Mouse (Mus musculus): ENCODE data around the gene Ttyh3. TPM values are rescaled to one million over a fixed set of nuclear protein-coding genes. Genes with fewer than 3 reads are reported as not detected.

Gene Ttyh3
- polyA plus RNA-seq, 1 experiment from 2014 or later = 56.0 TPM

- Histone ChIP-seq H3K9me3 (replicated peaks; ENCODE audit: control insufficient read depth, low read length, poor library complexity, severe bottlenecking) (no peaks in the 10 kb centered on the region), H3K4me2 (ENCODE audit: low read length) (no peak overlapping the region), H3K4me3 (ENCODE audit: low read depth, low read length) (no peak overlapping the region), H3K4me1 (ENCODE audit: control insufficient read depth, insufficient read depth, low read length) (peaks cover 9% of the 10 kb centered on the region), H3K27me3 (ENCODE audit: control insufficient read depth, insufficient read depth, low read depth, low read length) (no peaks in the 10 kb centered on the region), H3K9ac (ENCODE audit: low read depth, low read length) (no peak overlapping the region), H3K36me3 (ENCODE audit: control insufficient read depth, insufficient read depth, low read length) (peaks cover 7% of the 10 kb centered on the region), H3K27ac (ENCODE audit: low read length) (no peak overlapping the region)
- no peak for ATAC-seq
- WGBS = 81% methylated on average over 5 of the region's 5 CpGs
These were observed 31.1 kb downstream of the Ttyh3 start for GRCm38 (mm10) chr5:140617714-140618113.

GRCm38 (mm10) chr5:140616691-140617090, 32.1 kb downstream of the Ttyh3 start:
- 69% methylated on average over 9 of the region's 9 CpGs for WGBS
- no peak for ATAC-seq

GRCm38 (mm10) chr5:140616110-140616503, 32.7 kb downstream of the Ttyh3 start:
- Histone ChIP-seq H3K4me3 (ENCODE audit: low read depth, low read length) (no peak overlapping the region), H3K9me3 (replicated peaks; ENCODE audit: control insufficient read depth, low read length, poor library complexity, severe bottlenecking) (no peaks in the 10 kb centered on the region), H3K4me1 (ENCODE audit: control insufficient read depth, insufficient read depth, low read length) (peaks cover 14% of the 10 kb centered on the region), H3K27ac (ENCODE audit: low read length) (no peak overlapping the region), H3K27me3 (ENCODE audit: control insufficient read depth, insufficient read depth, low read depth, low read length) (no peaks in the 10 kb centered on the region), H3K4me2 (ENCODE audit: low read length) (no peak overlapping the region), H3K9ac (ENCODE audit: low read depth, low read length) (no peak overlapping the region), H3K36me3 (ENCODE audit: control insufficient read depth, insufficient read depth, low read length) (no peaks in the 10 kb centered on the region)
- WGBS = 86% methylated on average over 6 of the region's 6 CpGs
- ATAC-seq = no peak

More at GRCm38 (mm10) chr5:140616691-140617090, 32.1 kb downstream of the Ttyh3 start:
- Histone ChIP-seq H3K27ac (ENCODE audit: low read length) (no peak overlapping the region), H3K36me3 (ENCODE audit: control insufficient read depth, insufficient read depth, low read length) (no peaks in the 10 kb centered on the region), H3K4me2 (ENCODE audit: low read length) (no peak overlapping the region), H3K9ac (ENCODE audit: low read depth, low read length) (peak overlapping the region; percentile 25; the same call in 1 of the 2 replicates), H3K9me3 (replicated peaks; ENCODE audit: control insufficient read depth, low read length, poor library complexity, severe bottlenecking) (no peaks in the 10 kb centered on the region), H3K4me3 (ENCODE audit: low read depth, low read length) (no peak overlapping the region), H3K4me1 (ENCODE audit: control insufficient read depth, insufficient read depth, low read length) (peaks cover 9% of the 10 kb centered on the region), H3K27me3 (ENCODE audit: control insufficient read depth, insufficient read depth, low read depth, low read length) (no peaks in the 10 kb centered on the region)

DNA sequence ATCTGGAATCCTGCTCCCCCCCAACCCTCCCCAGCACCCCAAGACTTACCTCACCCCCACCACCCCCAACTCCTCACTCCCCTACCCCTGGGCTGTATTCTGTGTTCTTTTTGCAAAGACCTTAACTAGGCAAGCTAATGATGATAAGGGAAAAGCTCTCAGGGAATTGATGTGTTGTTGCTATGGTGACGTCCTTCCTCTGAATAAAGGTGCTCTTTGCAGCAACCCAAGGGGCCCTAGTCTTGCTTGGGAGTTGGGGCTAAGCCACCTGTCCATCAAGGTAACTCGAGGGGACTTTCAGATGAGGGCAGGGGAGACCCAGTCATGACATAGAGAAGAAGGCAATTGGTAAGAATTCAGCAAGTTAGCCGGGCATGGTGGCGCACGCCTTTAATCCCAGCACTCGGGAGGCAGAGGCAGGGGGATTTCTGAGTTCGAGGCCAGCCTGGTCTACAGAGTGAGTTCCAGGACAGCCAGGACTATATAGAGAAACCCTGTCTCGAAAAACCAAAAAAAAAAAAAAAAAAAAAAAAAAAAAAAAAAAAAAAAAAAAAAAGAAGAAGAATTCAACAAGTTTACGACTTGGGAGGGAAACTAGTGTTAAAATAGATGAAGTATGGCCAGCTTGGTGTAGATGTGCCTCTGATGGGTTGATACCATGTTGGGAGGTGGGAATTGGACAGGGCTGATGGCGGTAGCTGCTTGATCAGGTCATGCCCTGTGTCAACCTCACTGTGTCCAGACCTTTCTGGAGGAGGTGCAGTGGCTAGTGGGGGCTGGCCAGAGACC, 33.3 kb downstream of the Ttyh3 start:
- no peak for ATAC-seq
- no peak overlapping the region for H3K4me2 ChIP-seq (ENCODE audit: low read length)
- no peak overlapping the region for H3K4me3 ChIP-seq (ENCODE audit: low read depth, low read length)
- H3K9ac ChIP-seq (ENCODE audit: low read depth, low read length) = no peak overlapping the region
- WGBS = 72% methylated on average over 9 of the region's 10 CpGs
- no peaks in the 10 kb centered on the region for H3K36me3 ChIP-seq (ENCODE audit: control insufficient read depth, insufficient read depth, low read length)
- peaks cover 20% of the 10 kb centered on the region for H3K4me1 ChIP-seq (ENCODE audit: control insufficient read depth, insufficient read depth, low read length)
- H3K27me3 ChIP-seq (ENCODE audit: control insufficient read depth, insufficient read depth, low read depth, low read length) = no peaks in the 10 kb centered on the region
- 0 out of 2 replicates have a peak overlapping the region, but pooled peaks have one; percentile 4 for H3K27ac ChIP-seq (ENCODE audit: low read length)
- H3K9me3 ChIP-seq (replicated peaks; ENCODE audit: control insufficient read depth, low read length, poor library complexity, severe bottlenecking) = no peaks in the 10 kb centered on the region

- ATAC-seq = no peak
These were observed 34.0 kb downstream of the Ttyh3 start for GRCm38 (mm10) chr5:140614837-140615236.

GRCm38 (mm10) chr5:140614141-140614540, 34.7 kb downstream of the Ttyh3 start:
- Histone ChIP-seq H3K4me1 (ENCODE audit: control insufficient read depth, insufficient read depth, low read length) (peaks cover 23% of the 10 kb centered on the region), H3K4me2 (ENCODE audit: low read length) (no peak overlapping the region), H3K36me3 (ENCODE audit: control insufficient read depth, insufficient read depth, low read length) (no peaks in the 10 kb centered on the region), H3K27me3 (ENCODE audit: control insufficient read depth, insufficient read depth, low read depth, low read length) (no peaks in the 10 kb centered on the region), H3K9ac (ENCODE audit: low read depth, low read length) (no peak overlapping the region), H3K27ac (ENCODE audit: low read length) (no peak overlapping the region), H3K4me3 (ENCODE audit: low read depth, low read length) (no peak overlapping the region), H3K9me3 (replicated peaks; ENCODE audit: control insufficient read depth, low read length, poor library complexity, severe bottlenecking) (no peaks in the 10 kb centered on the region)
- no peak for ATAC-seq
- WGBS = 95% methylated on average over 10 of the region's 10 CpGs

More at GRCm38 (mm10) chr5:140614837-140615236, 34.0 kb downstream of the Ttyh3 start:
- Histone ChIP-seq H3K9ac (ENCODE audit: low read depth, low read length) (no peak overlapping the region), H3K4me1 (ENCODE audit: control insufficient read depth, insufficient read depth, low read length) (peaks cover 23% of the 10 kb centered on the region), H3K9me3 (replicated peaks; ENCODE audit: control insufficient read depth, low read length, poor library complexity, severe bottlenecking) (no peaks in the 10 kb centered on the region), H3K4me2 (ENCODE audit: low read length) (no peak overlapping the region), H3K27ac (ENCODE audit: low read length) (0 out of 2 replicates have a peak overlapping the region, but pooled peaks have one; percentile 10), H3K36me3 (ENCODE audit: control insufficient read depth, insufficient read depth, low read length) (no peaks in the 10 kb centered on the region), H3K27me3 (ENCODE audit: control insufficient read depth, insufficient read depth, low read depth, low read length) (no peaks in the 10 kb centered on the region), H3K4me3 (ENCODE audit: low read depth, low read length) (no peak overlapping the region)
- 95% methylated on average over 4 of the region's 4 CpGs for WGBS

DNA sequence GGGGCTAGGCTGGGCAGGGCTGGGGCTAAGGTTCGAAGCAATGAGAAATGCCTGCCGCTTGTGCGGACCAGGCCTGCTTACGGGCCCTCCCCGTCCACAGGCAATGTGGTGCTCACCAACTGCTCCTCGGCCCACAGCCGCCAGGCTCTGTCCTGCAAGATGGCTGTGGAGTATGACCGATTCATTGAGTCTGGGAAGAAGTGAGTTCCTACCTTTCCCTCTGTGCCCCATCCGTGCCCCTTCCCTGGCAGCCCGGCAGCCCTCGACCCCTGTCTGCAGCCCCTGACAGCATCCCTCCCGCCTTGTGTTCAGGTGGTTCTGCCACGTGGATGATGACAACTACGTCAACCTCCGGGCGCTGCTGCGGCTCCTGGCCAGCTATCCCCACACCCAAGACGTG, 36.6 kb downstream of the Ttyh3 start:
- no peak overlapping the region for H3K27ac ChIP-seq (ENCODE audit: low read length)
- 16% methylated on average over 18 of the region's 18 CpGs for WGBS
- H3K9me3 ChIP-seq (replicated peaks; ENCODE audit: control insufficient read depth, low read length, poor library complexity, severe bottlenecking) = no peaks in the 10 kb centered on the region
- peaks cover 33% of the 10 kb centered on the region for H3K4me1 ChIP-seq (ENCODE audit: control insufficient read depth, insufficient read depth, low read length)
- 0 out of 2 replicates have a peak overlapping the region, but pooled peaks have one; percentile 17 for H3K4me3 ChIP-seq (ENCODE audit: low read depth, low read length)
- H3K27me3 ChIP-seq (ENCODE audit: control insufficient read depth, insufficient read depth, low read depth, low read length) = peaks cover 3% of the 10 kb centered on the region; the same call in 1 of the 2 replicates
- peak overlapping the region; percentile 70; the same call in 1 of the 2 replicates for H3K9ac ChIP-seq (ENCODE audit: low read depth, low read length)
- no peaks in the 10 kb centered on the region for H3K36me3 ChIP-seq (ENCODE audit: control insufficient read depth, insufficient read depth, low read length)
- peak overlapping the region; percentile 52 for H3K4me2 ChIP-seq (ENCODE audit: low read length)
- ATAC-seq = no peak

DNA sequence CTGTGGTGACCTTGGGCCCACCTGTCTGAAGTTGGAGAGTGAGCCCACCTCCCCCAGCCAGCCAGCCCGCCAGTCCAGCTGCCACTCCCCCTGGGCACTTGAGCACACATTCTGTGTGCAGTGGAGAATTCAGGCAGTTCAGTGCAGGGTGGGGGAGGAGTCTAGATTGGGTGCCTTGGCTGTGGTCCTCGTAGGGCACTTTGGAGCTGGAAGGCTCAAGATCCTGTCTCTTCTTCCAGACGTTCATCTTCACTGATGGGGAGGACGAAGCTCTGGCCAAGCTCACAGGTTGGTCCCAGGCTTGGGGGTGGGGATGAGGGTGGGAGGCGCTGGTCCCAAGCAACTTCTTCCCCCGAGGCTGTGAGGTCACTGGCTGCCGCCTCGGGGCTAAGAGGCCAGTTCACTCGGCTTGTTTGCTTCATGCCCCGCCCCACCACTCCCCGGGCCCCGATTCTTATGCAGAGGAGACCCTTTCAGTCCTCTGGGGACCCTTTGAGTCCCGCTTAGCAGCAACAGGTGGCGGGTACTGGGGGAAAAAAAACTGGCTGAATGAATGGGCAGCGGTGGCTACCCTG, 37.1 kb downstream of the Ttyh3 start:
- peaks cover 5% of the 10 kb centered on the region for H3K27me3 ChIP-seq (ENCODE audit: control insufficient read depth, insufficient read depth, low read depth, low read length)
- H3K36me3 ChIP-seq (ENCODE audit: control insufficient read depth, insufficient read depth, low read length) = no peaks in the 10 kb centered on the region
- peak overlapping the region; percentile 52 for H3K4me2 ChIP-seq (ENCODE audit: low read length)
- WGBS = 9% methylated on average over 15 of the region's 15 CpGs
- no peaks in the 10 kb centered on the region for H3K9me3 ChIP-seq (replicated peaks; ENCODE audit: control insufficient read depth, low read length, poor library complexity, severe bottlenecking)
- peak overlapping the region; percentile 83 for H3K27ac ChIP-seq (ENCODE audit: low read length)
- H3K4me1 ChIP-seq (ENCODE audit: control insufficient read depth, insufficient read depth, low read length) = peaks cover 38% of the 10 kb centered on the region
- H3K9ac ChIP-seq (ENCODE audit: low read depth, low read length) = peak overlapping the region; percentile 70
- no peak for ATAC-seq
- H3K4me3 ChIP-seq (ENCODE audit: low read depth, low read length) = peak overlapping the region; percentile 17

GRCm38 (mm10) chr5:140611021-140611583, 37.7 kb downstream of the Ttyh3 start:
- H3K27me3 ChIP-seq (ENCODE audit: control insufficient read depth, insufficient read depth, low read depth, low read length) = peaks cover 8% of the 10 kb centered on the region
- peaks cover 44% of the 10 kb centered on the region for H3K4me1 ChIP-seq (ENCODE audit: control insufficient read depth, insufficient read depth, low read length)
- H3K4me2 ChIP-seq (ENCODE audit: low read length) = peak overlapping the region; percentile 52
- peak overlapping the region; percentile 56 for H3K4me3 ChIP-seq (ENCODE audit: low read depth, low read length)
- no peaks in the 10 kb centered on the region for H3K36me3 ChIP-seq (ENCODE audit: control insufficient read depth, insufficient read depth, low read length)
- peak overlapping the region; percentile 83 for H3K27ac ChIP-seq (ENCODE audit: low read length)
- 6% methylated on average over 21 of the region's 21 CpGs for WGBS
- H3K9me3 ChIP-seq (replicated peaks; ENCODE audit: control insufficient read depth, low read length, poor library complexity, severe bottlenecking) = no peaks in the 10 kb centered on the region
- ATAC-seq = peak; percentile 40
- peak overlapping the region; percentile 70 for H3K9ac ChIP-seq (ENCODE audit: low read depth, low read length)
